Mouse (Mus musculus): ENCODE data around the gene Dhodh. TPM values are rescaled to one million over a fixed set of nuclear protein-coding genes. Genes with fewer than 3 reads are reported as not detected.

Gene Dhodh
- polyA plus RNA-seq (2012; rRNA removed): 25.4 and 27.4 TPM in 2 replicates

GRCm38 (mm10) chr8:109608271-109609152 lies at the start of gene Dhodh:
Gene Dhodh (minus strand): TSS chr8:109608673.

GRCm38 (mm10) chr8:109614243-109615210 lies 6.1 kb upstream of the Dhodh start, which contains the start of gene Pkd1l3:
Gene Pkd1l3 (plus strand): TSS chr8:109614517.

GRCm38 (mm10) chr8:109578900-109579301 lies 29.6 kb downstream of the Dhodh start, which contains the start of gene Hp:
Gene Hp (minus strand): TSS chr8:109579172.

GRCm38 (mm10) chr8:109565498-109566333 lies 42.8 kb downstream of the Dhodh start, which contains the start of the genes Dhx38 and Txnl4b:
Gene Dhx38 (minus strand): TSS chr8:109565861.
Gene Txnl4b (plus strand): TSS chr8:109565892.

Other genes starting within 250 kb of the Dhodh start
- gene Pmfbp1, start 114.6 kb downstream of the Dhodh start, polyA plus RNA-seq (2012; rRNA removed): 0.93 and 1.3 TPM in 2 replicates
- 15.6 and 16.9 TPM in 2 replicates for gene Dhx38, start 42.8 kb downstream of the Dhodh start, polyA plus RNA-seq (2012; rRNA removed)
- gene Txnl4b, start 42.8 kb downstream of the Dhodh start, polyA plus RNA-seq (2012; rRNA removed): 4.4 and 4.9 TPM in 2 replicates
- gene Hp, start 29.5 kb downstream of the Dhodh start, polyA plus RNA-seq (2012; rRNA removed): 0.27 and 0.83 TPM in 2 replicates
- 0.01 and 0.19 TPM in 2 replicates for gene Pkd1l3, start 5.8 kb upstream of the Dhodh start, polyA plus RNA-seq (2012; rRNA removed)
- 143 and 145 TPM in 2 replicates for gene Ist1, start 84.6 kb upstream of the Dhodh start, polyA plus RNA-seq (2012; rRNA removed)
- gene Zfp821, start 96.9 kb upstream of the Dhodh start, polyA plus RNA-seq (2012; rRNA removed): 100 and 106 TPM in 2 replicates
- 10.0 and 10.3 TPM in 2 replicates for gene Atxn1l, start 129.1 kb upstream of the Dhodh start, polyA plus RNA-seq (2012; rRNA removed)
- 89.6 and 89.7 TPM in 2 replicates for gene Ap1g1, start 169.9 kb upstream of the Dhodh start, polyA plus RNA-seq (2012; rRNA removed)